ENCODE assay signal across 12 mouse cellular contexts in the genomic region with DNA sequence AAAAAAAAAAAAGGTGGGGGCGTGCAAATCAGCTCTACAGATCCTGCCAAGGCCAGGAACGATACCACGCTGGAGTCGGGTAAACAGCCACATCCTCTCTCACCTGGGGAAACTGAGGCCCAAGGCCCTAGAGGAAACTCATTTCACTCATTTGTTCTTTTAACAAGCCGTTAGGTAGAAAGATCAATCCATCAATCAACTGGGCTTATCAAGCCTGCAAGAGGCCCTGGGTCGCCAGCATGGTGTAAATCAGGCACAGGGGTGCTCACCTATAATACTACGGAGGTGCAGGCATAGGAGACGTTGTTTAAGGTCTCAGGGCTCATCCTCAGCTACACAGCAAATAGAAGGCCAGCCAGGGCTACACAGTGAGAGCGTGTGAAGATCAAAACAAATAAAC. TPM values are rescaled to one million over a fixed set of nuclear protein-coding genes. Genes with fewer than 3 reads are reported as not detected.
A peak's percentile ranks its signal among the peaks of the same experiment; 100 is the strongest.
DNase-seq lines count a peak whose midpoint lies in the region; ATAC-seq and TF ChIP-seq lines count a peak whose summit lies in the region.
"Had no signal": no experiment of that assay in that cellular context is flagged by ENCODE, and none has a peak within 500 bp of the region (broad histone marks: within the 10 kb centered on the region; RNA-seq: fewer than 3 reads in every experiment).

No protein-coding gene starts in this region.

- no peak for ATAC-seq in embryonic facial prominence, embryonic 13.5 days (ENCODE audit: insufficient number of reproducible peaks, insufficient read depth, low FRiP score, low TSS enrichment, low read depth)
- ATAC-seq in hindbrain, postnatal 0 days: no peak
- ATAC-seq in hindbrain, embryonic 13.5 days (ENCODE audit: low FRiP score): no peak
- ATAC-seq in lung, embryonic 16.5 days (ENCODE audit: low read depth): no peak
- no peak for ATAC-seq in liver, embryonic 15.5 days (ENCODE audit: insufficient read depth)
- no peak for ATAC-seq in intestine, postnatal 0 days
- ATAC-seq: forebrain, embryonic 14.5 days; intestine, embryonic 16.5 days; midbrain, embryonic 13.5 days had no signal

- 88% methylated on average over 9 of the region's 9 CpGs for WGBS in embryonic facial prominence, embryonic 13.5 days
- WGBS in embryonic facial prominence, embryonic 10.5 days: 92% methylated on average over 9 of the region's 9 CpGs
- WGBS in hindbrain, postnatal 0 days: 80% methylated on average over 9 of the region's 9 CpGs
- WGBS in hindbrain, embryonic 13.5 days: 92% methylated on average over 9 of the region's 9 CpGs
- WGBS in lung, embryonic 16.5 days: 68% methylated on average over 8 of the region's 9 CpGs
- WGBS in liver, embryonic 15.5 days (ENCODE audit: insufficient replicate concordance): 42% methylated on average over 9 of the region's 9 CpGs
- WGBS in intestine, postnatal 0 days: 75% methylated on average over 9 of the region's 9 CpGs

- peaks cover 25% of the 10 kb centered on the region for H3K36me3 ChIP-seq in embryonic facial prominence, embryonic 13.5 days
- peaks cover 53% of the 10 kb centered on the region for H3K36me3 ChIP-seq in embryonic facial prominence, embryonic 10.5 days (replicated peaks)
- no peaks in the 10 kb centered on the region for H3K36me3 ChIP-seq in hindbrain, postnatal 0 days (ENCODE audit: insufficient read depth, low read length)
- peaks cover 24% of the 10 kb centered on the region for H3K36me3 ChIP-seq in hindbrain, embryonic 13.5 days
- H3K36me3 ChIP-seq in lung, embryonic 16.5 days (ENCODE audit: control insufficient read depth, insufficient read depth, low read length): peaks cover 5% of the 10 kb centered on the region; the same call in 1 of the 2 replicates
- H3K36me3 ChIP-seq in liver, embryonic 15.5 days (replicated peaks): peaks cover 27% of the 10 kb centered on the region; the same call in 1 of the 2 replicates
- H3K36me3 ChIP-seq in intestine, postnatal 0 days (ENCODE audit: control insufficient read depth, insufficient read depth): no peaks in the 10 kb centered on the region

- H3K27ac ChIP-seq in embryonic facial prominence, embryonic 13.5 days: peak overlapping the region; percentile 81; the same call in 1 of the 2 replicates
- no peak overlapping the region for H3K27ac ChIP-seq in embryonic facial prominence, embryonic 10.5 days (replicated peaks)
- H3K27ac ChIP-seq in hindbrain, postnatal 0 days: 0 out of 2 replicates have a peak overlapping the region, but pooled peaks have one; percentile 64
- no peak overlapping the region for H3K27ac ChIP-seq in hindbrain, embryonic 13.5 days
- peak overlapping the region; percentile 86; the same call in 1 of the 2 replicates for H3K27ac ChIP-seq in lung, embryonic 16.5 days (ENCODE audit: low read length)
- H3K27ac ChIP-seq in liver, embryonic 15.5 days (replicated peaks): peak overlapping the region; percentile 71
- no peak overlapping the region for H3K27ac ChIP-seq in intestine, postnatal 0 days (ENCODE audit: low read depth, low read length)
- H3K27ac ChIP-seq: midbrain, embryonic 13.5 days had no signal

- H3K4me2 ChIP-seq in embryonic facial prominence, embryonic 13.5 days: no peak overlapping the region
- 0 out of 2 replicates have a peak overlapping the region, but pooled peaks have one; percentile 0 for H3K4me2 ChIP-seq in hindbrain, postnatal 0 days (ENCODE audit: low read depth, low read length)
- H3K4me2 ChIP-seq in hindbrain, embryonic 13.5 days: no peak overlapping the region
- H3K4me2 ChIP-seq in lung, embryonic 16.5 days (ENCODE audit: low read depth, low read length): no peak overlapping the region
- H3K4me2 ChIP-seq in liver, embryonic 15.5 days: no peak overlapping the region; the same call in 1 of the 2 replicates
- no peak overlapping the region for H3K4me2 ChIP-seq in intestine, postnatal 0 days (replicated peaks; ENCODE audit: low read depth)
- H3K4me2 ChIP-seq: midbrain, embryonic 13.5 days had no signal

- H3K4me3 ChIP-seq in embryonic facial prominence, embryonic 13.5 days: no peak overlapping the region
- H3K4me3 ChIP-seq in embryonic facial prominence, embryonic 10.5 days: no peak overlapping the region
- H3K4me3 ChIP-seq in hindbrain, postnatal 0 days (ENCODE audit: low read length): no peak overlapping the region
- no peak overlapping the region for H3K4me3 ChIP-seq in hindbrain, embryonic 13.5 days
- no peak overlapping the region for H3K4me3 ChIP-seq in lung, embryonic 16.5 days (ENCODE audit: low read length)
- H3K4me3 ChIP-seq in liver, embryonic 15.5 days (replicated peaks): no peak overlapping the region
- H3K4me3 ChIP-seq in intestine, postnatal 0 days (ENCODE audit: low read depth, low read length): no peak overlapping the region
- H3K4me3 ChIP-seq: midbrain, embryonic 13.5 days had no signal

- H3K4me1 ChIP-seq in embryonic facial prominence, embryonic 13.5 days: peaks cover 14% of the 10 kb centered on the region
- peaks cover 9% of the 10 kb centered on the region for H3K4me1 ChIP-seq in embryonic facial prominence, embryonic 10.5 days
- no peaks in the 10 kb centered on the region for H3K4me1 ChIP-seq in hindbrain, postnatal 0 days (ENCODE audit: insufficient read depth, low read length)
- H3K4me1 ChIP-seq in hindbrain, embryonic 13.5 days (replicated peaks): peaks cover 14% of the 10 kb centered on the region
- peaks cover 16% of the 10 kb centered on the region for H3K4me1 ChIP-seq in lung, embryonic 16.5 days (replicated peaks; ENCODE audit: control insufficient read depth, insufficient read depth, low read length)
- peaks cover 54% of the 10 kb centered on the region for H3K4me1 ChIP-seq in liver, embryonic 15.5 days (replicated peaks)
- H3K4me1 ChIP-seq in intestine, postnatal 0 days (replicated peaks; ENCODE audit: control insufficient read depth, insufficient read depth, low read length): 0 out of 2 replicates have a peak, but pooled peaks cover 2% of the 10 kb centered on the region

- no peak for DNase-seq in embryonic facial prominence, embryonic 10.5 days (ENCODE audit: low spot score)
- DNase-seq in hindbrain, postnatal 0 days (ENCODE audit: low spot score): no peak
- DNase-seq in lung, adult 18-20 months: no peak
- DNase-seq: right cerebral cortex, postnatal 25 days had no signal

- H3K9ac ChIP-seq in embryonic facial prominence, embryonic 13.5 days: no peak overlapping the region; the same call in 1 of the 2 replicates
- H3K9ac ChIP-seq in hindbrain, postnatal 0 days (replicated peaks; ENCODE audit: low read length): no peak overlapping the region
- no peak overlapping the region for H3K9ac ChIP-seq in hindbrain, embryonic 13.5 days
- no peak overlapping the region for H3K9ac ChIP-seq in lung, embryonic 16.5 days (ENCODE audit: low read length)
- no peak overlapping the region for H3K9ac ChIP-seq in liver, embryonic 15.5 days
- no peak overlapping the region for H3K9ac ChIP-seq in intestine, postnatal 0 days (ENCODE audit: low read depth, low read length)
- H3K9ac ChIP-seq: midbrain, embryonic 13.5 days had no signal

- no peak for TF ChIP-seq CTCF in hindbrain, postnatal 0 days (IDR thresholded peaks at IDR 0.05; ENCODE audit: low read depth)
- no peak for TF ChIP-seq CTCF in intestine, postnatal 0 days (IDR thresholded peaks at IDR 0.05; ENCODE audit: low read depth)

- H3K9me3 ChIP-seq in embryonic facial prominence, embryonic 13.5 days: no peaks in the 10 kb centered on the region
- H3K9me3 ChIP-seq in embryonic facial prominence, embryonic 10.5 days: peaks cover 8% of the 10 kb centered on the region; the same call in 1 of the 2 replicates
- H3K9me3 ChIP-seq in hindbrain, postnatal 0 days (ENCODE audit: low read length): no peaks in the 10 kb centered on the region
- 0 out of 2 replicates have a peak, but pooled peaks cover 2% of the 10 kb centered on the region for H3K9me3 ChIP-seq in hindbrain, embryonic 13.5 days
- no peaks in the 10 kb centered on the region for H3K9me3 ChIP-seq in lung, embryonic 16.5 days (ENCODE audit: control insufficient read depth, low read length)
- no peaks in the 10 kb centered on the region for H3K9me3 ChIP-seq in liver, embryonic 15.5 days (replicated peaks)
- no peaks in the 10 kb centered on the region for H3K9me3 ChIP-seq in intestine, postnatal 0 days (ENCODE audit: control insufficient read depth)
- H3K9me3 ChIP-seq: midbrain, embryonic 13.5 days had no signal

- H3K27me3 ChIP-seq in embryonic facial prominence, embryonic 13.5 days: no peaks in the 10 kb centered on the region
- no peaks in the 10 kb centered on the region for H3K27me3 ChIP-seq in embryonic facial prominence, embryonic 10.5 days (replicated peaks; ENCODE audit: low read depth, poor library complexity, severe bottlenecking)
- H3K27me3 ChIP-seq in hindbrain, postnatal 0 days (ENCODE audit: insufficient read depth, low read length): no peaks in the 10 kb centered on the region
- H3K27me3 ChIP-seq in hindbrain, embryonic 13.5 days: no peaks in the 10 kb centered on the region
- no peaks in the 10 kb centered on the region for H3K27me3 ChIP-seq in lung, embryonic 16.5 days (ENCODE audit: control insufficient read depth, insufficient read depth, low read depth, low read length)
- H3K27me3 ChIP-seq in liver, embryonic 15.5 days: no peaks in the 10 kb centered on the region
- H3K27me3 ChIP-seq in intestine, postnatal 0 days (replicated peaks; ENCODE audit: control insufficient read depth, insufficient read depth, low read length): no peaks in the 10 kb centered on the region
- H3K27me3 ChIP-seq: midbrain, embryonic 13.5 days had no signal

RNA-seq across cellular contexts. Expression of a gene that starts 7.8 kb away (rescaled TPM):
- 39.9 and 47.3 TPM in 2 replicates for polyA plus RNA-seq in embryonic facial prominence, embryonic 13.5 days (2015; fragmentation: Nextera tagmentation; extraction: Ambion mirVana)
- polyA plus RNA-seq in embryonic facial prominence, embryonic 10.5 days (2016; fragmentation: Nextera tagmentation; extraction: Ambion mirVana): 21.9 and 26.3 TPM in 2 replicates
- 82.0 and 112 TPM in 2 replicates for total RNA-seq in hindbrain, postnatal 0 days (2014; rRNA removed)
- polyA plus RNA-seq in hindbrain, postnatal 0 days (2015; fragmentation: Nextera tagmentation; extraction: Ambion mirVana): 61.8 and 65.3 TPM in 2 replicates
- polyA plus RNA-seq in hindbrain, embryonic 13.5 days (2015; fragmentation: Nextera tagmentation; extraction: Ambion mirVana): 59.1 and 60.3 TPM in 2 replicates
- polyA plus RNA-seq in lung, embryonic 16.5 days (2015; fragmentation: Nextera tagmentation; extraction: Ambion mirVana): 30.2 and 33.1 TPM in 2 replicates
- 8.9 and 11.4 TPM in 2 replicates for polyA plus RNA-seq in liver, embryonic 15.5 days (2015; fragmentation: Nextera tagmentation; extraction: Ambion mirVana)
- 11.0 and 13.4 TPM in 2 replicates for polyA plus RNA-seq in intestine, postnatal 0 days (2015; fragmentation: Nextera tagmentation; extraction: Ambion mirVana)

RNA-seq across cellular contexts. Expression of a gene that starts 49.7 kb away (rescaled TPM):
- 437 and 454 TPM in 2 replicates for polyA plus RNA-seq in embryonic facial prominence, embryonic 13.5 days (2015; fragmentation: Nextera tagmentation; extraction: Ambion mirVana)
- polyA plus RNA-seq in embryonic facial prominence, embryonic 10.5 days (2016; fragmentation: Nextera tagmentation; extraction: Ambion mirVana): 477 and 502 TPM in 2 replicates
- total RNA-seq in hindbrain, postnatal 0 days (2014; rRNA removed): 446 and 449 TPM in 2 replicates
- 416 and 426 TPM in 2 replicates for polyA plus RNA-seq in hindbrain, postnatal 0 days (2015; fragmentation: Nextera tagmentation; extraction: Ambion mirVana)
- polyA plus RNA-seq in hindbrain, embryonic 13.5 days (2015; fragmentation: Nextera tagmentation; extraction: Ambion mirVana): 518 and 521 TPM in 2 replicates
- polyA plus RNA-seq in lung, embryonic 16.5 days (2015; fragmentation: Nextera tagmentation; extraction: Ambion mirVana): 400 and 403 TPM in 2 replicates
- polyA plus RNA-seq in liver, embryonic 15.5 days (2015; fragmentation: Nextera tagmentation; extraction: Ambion mirVana): 220 and 221 TPM in 2 replicates
- 134 and 145 TPM in 2 replicates for polyA plus RNA-seq in intestine, postnatal 0 days (2015; fragmentation: Nextera tagmentation; extraction: Ambion mirVana)

Comparison
In these comparisons a context has a peak if more than half of its experiments do, and no peak if none do; other contexts are left out.
1. H3K27ac ChIP-seq: peak in embryonic facial prominence, embryonic 13.5 days (single experiment), hindbrain, postnatal 0 days (single experiment), lung, embryonic 16.5 days (single experiment) and liver, embryonic 15.5 days (single experiment); none in embryonic facial prominence, embryonic 10.5 days (single experiment), hindbrain, embryonic 13.5 days (single experiment) and intestine, postnatal 0 days (single experiment).